Mouse (Mus musculus) kidney, adult 9 months (tissue): ENCODE results near the gene Vgll2.
A peak's percentile ranks its signal among the peaks of the same experiment; 100 is the strongest.

Experiments
- DNase-seq: peaks from one replicate; pipeline ENCODE4 v3.0.0; 2022

Gene Vgll2

GRCm38 (mm10) chr10:52022413-52023212, at the start of gene Vgll2:
TSS of gene Vgll2 (plus strand) at chr10:52022502.
- DNase-seq, result no peak

GRCm38 (mm10) chr10:51975137-51975536, 47.2 kb upstream of the Vgll2 start:
- no peak for DNase-seq

- no peak for DNase-seq
Measured at GRCm38 (mm10) chr10:51975587-51975986, 46.7 kb upstream of the Vgll2 start.

- no peak for DNase-seq
Measured at GRCm38 (mm10) chr10:51981651-51982050, 40.7 kb upstream of the Vgll2 start.

- DNase-seq, result no peak
Measured at GRCm38 (mm10) chr10:51982395-51982794, 39.9 kb upstream of the Vgll2 start.

GRCm38 (mm10) chr10:52018471-52018870, 3.8 kb upstream of the Vgll2 start:
- no peak for DNase-seq

GRCm38 (mm10) chr10:52021231-52021630, 1.1 kb upstream of the Vgll2 start:
- DNase-seq, result no peak

GRCm38 (mm10) chr10:52021736-52022394, 437 bp upstream of the Vgll2 start:
- no peak for DNase-seq

- DNase-seq, result no peak
Measured at GRCm38 (mm10) chr10:52023213-52024052, 1.1 kb downstream of the Vgll2 start.

- no peak for DNase-seq
Measured at GRCm38 (mm10) chr10:52024053-52024410, 1.7 kb downstream of the Vgll2 start.

- DNase-seq, result no peak
Measured at GRCm38 (mm10) chr10:52025291-52025690, 3.0 kb downstream of the Vgll2 start.

GRCm38 (mm10) chr10:52025821-52026220, 3.5 kb downstream of the Vgll2 start:
- no peak for DNase-seq

- no peak for DNase-seq
Measured at GRCm38 (mm10) chr10:52027161-52028035, 5.1 kb downstream of the Vgll2 start.

GRCm38 (mm10) chr10:52028561-52029370, 6.5 kb downstream of the Vgll2 start:
- DNase-seq, result no peak

GRCm38 (mm10) chr10:52029421-52030080, 7.2 kb downstream of the Vgll2 start:
- DNase-seq, result no peak

GRCm38 (mm10) chr10:52033729-52034128, 11.4 kb downstream of the Vgll2 start:
- no peak for DNase-seq

GRCm38 (mm10) chr10:52039392-52039791, 17.1 kb downstream of the Vgll2 start:
- no peak for DNase-seq

GRCm38 (mm10) chr10:52043086-52043485, 20.8 kb downstream of the Vgll2 start:
- no peak for DNase-seq

- no peak for DNase-seq
Measured at GRCm38 (mm10) chr10:52048287-52048686, 26.0 kb downstream of the Vgll2 start.

- DNase-seq, result peak; percentile 52
Measured at GRCm38 (mm10) chr10:52072482-52072881, 50.2 kb downstream of the Vgll2 start.
